Mouse (Mus musculus) CH12.LX (cell line): ENCODE measurements at regions not wholly inside any gene's neighbourhood (a gene's known extent, or its start where the extent isn't known, plus 50 kb on each side); places are given as distances from the start of the nearest gene placed in this dataset.

ENCODE experiments used
- DNase-seq: peaks from one replicate; pipeline ENCODE4 v3.0.0-alpha.2; 2013; ENCODE audit errors: extremely low read depth
- H3K27ac ChIP-seq: 2 replicates; pipeline ENCODE4 v1.5.1; 2012; ENCODE audit warnings: low read depth, mild to moderate bottlenecking, control low read depth, moderate library complexity; ENCODE audit not compliant: insufficient read depth
- H3K27me3 ChIP-seq: replicated peaks from 2 replicates; pipeline ENCODE3; 2012; ENCODE audit warnings: inconsistent platforms
- H3K36me3 ChIP-seq, 2 experiments: replicated peaks in 1 of 2; 2 replicates each; pipeline versions ENCODE3 to v1.6.1; 2012; ENCODE audit warnings: inconsistent platforms in 1 of 2, low read length in 1 of 2, mild to moderate bottlenecking in 1 of 2, mixed read lengths in 1 of 2, moderate library complexity in 1 of 2; ENCODE audit not compliant: control insufficient read depth in 1 of 2, insufficient read depth in 1 of 2
- H3K4me1 ChIP-seq, 2 experiments: 2 replicates each; pipeline ENCODE4 v1.6.1; 2012; ENCODE audit warnings: inconsistent platforms in 1 of 2, moderate library complexity in 1 of 2; ENCODE audit not compliant: insufficient read depth in 2 of 2, control insufficient read depth in 1 of 2
- H3K4me2 ChIP-seq: 2 replicates; pipeline ENCODE4 v1.6.1; 2012; ENCODE audit warnings: low read depth, mild to moderate bottlenecking, control low read depth; ENCODE audit not compliant: poor library complexity, insufficient read depth, severe bottlenecking
- H3K4me3 ChIP-seq, 3 experiments: fragments of 150-350 bp in 1 of 3; sonication (generic) in 1 of 3; replicated peaks in 1 of 3; 2 replicates each; pipeline versions ENCODE3 to v1.5.1; 2011 to 2012; ENCODE audit warnings: low read depth in 2 of 3, low read length in 2 of 3, mild to moderate bottlenecking in 2 of 3, moderate library complexity in 2 of 3, control low read depth in 1 of 3, improper control_type of control experiment in 1 of 3, inconsistent platforms in 1 of 3, mixed read lengths in 1 of 3; ENCODE audit not compliant: poor library complexity in 1 of 3
- H3K79me2 ChIP-seq: replicated peaks from 2 replicates; pipeline ENCODE4 v1.6.1; 2012; ENCODE audit warnings: mild to moderate bottlenecking, moderate library complexity; ENCODE audit not compliant: control insufficient read depth, poor library complexity, insufficient read depth, severe bottlenecking; ENCODE audit errors: extremely low read depth
- H3K9ac ChIP-seq: 2 replicates; pipeline ENCODE4 v1.6.1; 2012; ENCODE audit warnings: low read depth, mild to moderate bottlenecking, control low read depth, moderate library complexity; ENCODE audit not compliant: insufficient read depth
- H3K9me3 ChIP-seq: replicated peaks from 2 replicates; pipeline ENCODE3; 2012; ENCODE audit warnings: low read length, inconsistent platforms, mixed read lengths
- BHLHE40 ChIP-seq: IDR thresholded peaks from 2 replicates; pipeline ENCODE4 v1.6.1; 2011; ENCODE audit warnings: mild to moderate bottlenecking, low read depth, low read length, improper control_type of control experiment
- CHD2 ChIP-seq: IDR thresholded peaks from 2 replicates; pipeline ENCODE4 v1.6.1; 2011; ENCODE audit warnings: low read length, improper control_type of control experiment
- CTCF ChIP-seq, 2 experiments: IDR thresholded peaks in 1 of 2; conservative IDR thresholded peaks in 1 of 2; 2 replicates each; pipeline ENCODE4 v1.5.1; 2011 to 2012; ENCODE audit warnings: low read depth in 2 of 2, low read length in 2 of 2, improper control_type of control experiment in 1 of 2, inconsistent platforms in 1 of 2, mild to moderate bottlenecking in 1 of 2, moderate library complexity in 1 of 2
- E2F4 ChIP-seq: IDR thresholded peaks from 2 replicates; pipeline ENCODE4 v1.6.1; 2011; ENCODE audit warnings: low read depth, low read length, improper control_type of control experiment; ENCODE audit not compliant: insufficient replicate concordance
- ELF1 ChIP-seq: IDR thresholded peaks from 2 replicates; pipeline ENCODE4 v1.6.1; 2014; ENCODE audit warnings: low read depth, mild to moderate bottlenecking, inconsistent platforms, low read length, improper control_type of control experiment
- ETS1 ChIP-seq: conservative IDR thresholded peaks from 2 replicates; pipeline ENCODE4 v1.6.1; 2012; ENCODE audit warnings: low read depth, mild to moderate bottlenecking, inconsistent platforms, low read length, improper control_type of control experiment, moderate library complexity
- GABPA ChIP-seq: IDR thresholded peaks from 2 replicates; pipeline ENCODE4 v1.6.1; 2012; ENCODE audit warnings: low read depth, low read length, improper control_type of control experiment, inconsistent platforms; ENCODE audit not compliant: insufficient replicate concordance
- HCFC1 ChIP-seq: IDR thresholded peaks from 2 replicates; pipeline ENCODE4 v1.6.1; 2012; ENCODE audit warnings: low read depth, mild to moderate bottlenecking, inconsistent platforms, low read length, improper control_type of control experiment
- IRF4 ChIP-seq: IDR thresholded peaks from 2 replicates; pipeline ENCODE4 v1.6.1; 2014; ENCODE audit warnings: low read depth, mild to moderate bottlenecking, inconsistent platforms, low read length, improper control_type of control experiment
- JUN ChIP-seq: IDR thresholded peaks from 2 replicates; pipeline ENCODE4 v1.6.1; 2011; ENCODE audit warnings: low read depth, mild to moderate bottlenecking, low read length, improper control_type of control experiment, moderate library complexity; ENCODE audit not compliant: insufficient read depth
- KAT2A ChIP-seq: IDR thresholded peaks from 2 replicates; pipeline ENCODE4 v1.6.1; 2012; ENCODE audit warnings: low read length, improper control_type of control experiment, inconsistent platforms; ENCODE audit not compliant: insufficient replicate concordance
- MAFK ChIP-seq: IDR thresholded peaks from 2 replicates; pipeline ENCODE4 v1.6.1; 2011; ENCODE audit warnings: low read length, improper control_type of control experiment; ENCODE audit not compliant: insufficient replicate concordance
- MAX ChIP-seq: IDR thresholded peaks from 2 replicates; pipeline ENCODE4 v1.6.1; 2011; ENCODE audit warnings: low read length, improper control_type of control experiment
- MAZ ChIP-seq: IDR thresholded peaks from 2 replicates; pipeline ENCODE4 v1.6.1; 2012; ENCODE audit warnings: low read depth, mild to moderate bottlenecking, inconsistent platforms, low read length, improper control_type of control experiment, moderate library complexity
- NELFE ChIP-seq: IDR thresholded peaks from 2 replicates; pipeline ENCODE4 v1.6.1; 2011; ENCODE audit warnings: low read depth, low read length, improper control_type of control experiment
- NRF1 ChIP-seq: IDR thresholded peaks from 2 replicates; pipeline ENCODE4 v1.6.1; 2014; ENCODE audit warnings: low read depth, mild to moderate bottlenecking, inconsistent platforms, low read length, improper control_type of control experiment, moderate library complexity
- PAX5 ChIP-seq: IDR thresholded peaks from 2 replicates; pipeline ENCODE4 v1.6.1; 2012; ENCODE audit warnings: low read length, inconsistent platforms, mixed read lengths
- POLR2A ChIP-seq: IDR thresholded peaks from 2 replicates; pipeline ENCODE4 v1.6.1; 2011; ENCODE audit warnings: low read depth, mild to moderate bottlenecking, improper control_type of control experiment, low read length
- POLR2AphosphoS2 ChIP-seq: IDR thresholded peaks from 2 replicates; pipeline ENCODE4 v1.6.1; 2011; ENCODE audit warnings: low read depth, low read length, improper control_type of control experiment
- RAD21 ChIP-seq: IDR thresholded peaks from 2 replicates; pipeline ENCODE4 v1.6.1; 2011; ENCODE audit warnings: low read depth, mild to moderate bottlenecking, low read length, improper control_type of control experiment, moderate library complexity
- TCF12 ChIP-seq: IDR thresholded peaks from 2 replicates; pipeline ENCODE4 v1.6.1; 2014; ENCODE audit warnings: low read depth, mild to moderate bottlenecking, inconsistent platforms, low read length, improper control_type of control experiment
- USF2 ChIP-seq: conservative IDR thresholded peaks from 2 replicates; pipeline ENCODE4 v1.6.1; 2011; ENCODE audit warnings: low read depth, low read length, improper control_type of control experiment
- ZNF384 ChIP-seq: IDR thresholded peaks from 2 replicates; pipeline ENCODE4 v1.6.1; 2012; ENCODE audit warnings: low read depth, low read length, improper control_type of control experiment, inconsistent platforms
- dilution Hi-C: fragments of 300-500 bp; cut with MboI; formaldehyde crosslinking; loops from 2 replicates; pipeline ENCODE4 v1.14.3; 2020; ENCODE audit warnings: low sequenced_read_pairs; ENCODE audit not compliant: extremely low pct_unique_long_range_greater_than_20kb, extremely low pct_ligation_motif_present
- in situ Hi-C: fragments of 300-500 bp; cut with MboI; formaldehyde crosslinking; loops from 3 replicates; pipeline ENCODE4 v1.14.3; 2019; ENCODE audit warnings: low sequenced_read_pairs, low pct_ligation_motif_present, low pct_unique_long_range_greater_than_20kb, mixed read lengths

DNA sequence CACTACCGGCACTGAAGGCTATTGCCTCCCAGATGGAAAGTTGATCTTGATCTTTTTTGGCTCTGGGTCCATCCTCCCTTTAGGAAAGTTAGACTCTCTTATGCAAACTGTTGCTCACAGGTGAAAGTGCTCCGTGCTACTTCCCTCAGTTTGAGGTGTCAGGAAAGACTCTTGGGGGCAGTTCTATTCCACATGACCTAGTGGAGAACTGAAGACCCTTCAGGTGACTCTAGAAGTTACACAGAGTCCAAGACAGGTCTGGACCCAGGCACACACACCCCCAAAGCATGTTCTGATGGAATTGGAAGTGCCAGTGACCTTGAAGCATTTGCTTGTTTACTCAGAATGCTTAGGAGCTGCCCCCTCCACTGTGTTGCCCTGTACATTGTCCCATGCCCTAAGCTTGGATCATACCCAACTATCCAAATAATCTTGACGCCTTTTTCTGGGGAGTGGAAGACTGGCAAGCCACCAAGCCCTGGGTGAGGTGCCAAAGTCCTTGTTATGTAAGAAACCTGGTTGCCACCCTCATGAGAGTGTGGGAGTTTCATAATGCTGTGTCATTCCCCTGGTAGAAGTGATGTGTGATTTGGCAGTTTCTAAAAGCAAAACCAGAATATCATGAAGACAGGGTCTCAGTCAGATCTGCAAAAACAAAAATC is 51.1 kb upstream of the Nampt start:
- H3K4me1 ChIP-seq = peaks cover 0 to 34% of the 10 kb centered on the region in 2 experiments; a peak in 3 of 4 replicates
- no peak overlapping the region for H3K4me3 ChIP-seq
- no peaks in the 10 kb centered on the region for H3K36me3 ChIP-seq
- H3K9ac ChIP-seq = no peak overlapping the region
- no peaks in the 10 kb centered on the region for H3K27me3 ChIP-seq
- dilution Hi-C loops = no loop called here
- no peak overlapping the region for H3K27ac ChIP-seq
- DNase-seq = no peak
- in situ Hi-C loops = no loop called here
- no peak for TF ChIP-seq JUN
- no peak for TF ChIP-seq PAX5
- no peak for TF ChIP-seq IRF4
- no peak for TF ChIP-seq NRF1
- TF ChIP-seq KAT2A = no peak
- TF ChIP-seq POLR2AphosphoS2 = no peak
- no peak for TF ChIP-seq NELFE
- no peak for TF ChIP-seq ETS1
- TF ChIP-seq E2F4 = no peak
- TF ChIP-seq ZNF384 = no peak
- no peak for TF ChIP-seq RAD21
- no peak overlapping the region for H3K4me2 ChIP-seq
- no peaks in the 10 kb centered on the region for H3K79me2 ChIP-seq
- H3K9me3 ChIP-seq = no peaks in the 10 kb centered on the region

DNA sequence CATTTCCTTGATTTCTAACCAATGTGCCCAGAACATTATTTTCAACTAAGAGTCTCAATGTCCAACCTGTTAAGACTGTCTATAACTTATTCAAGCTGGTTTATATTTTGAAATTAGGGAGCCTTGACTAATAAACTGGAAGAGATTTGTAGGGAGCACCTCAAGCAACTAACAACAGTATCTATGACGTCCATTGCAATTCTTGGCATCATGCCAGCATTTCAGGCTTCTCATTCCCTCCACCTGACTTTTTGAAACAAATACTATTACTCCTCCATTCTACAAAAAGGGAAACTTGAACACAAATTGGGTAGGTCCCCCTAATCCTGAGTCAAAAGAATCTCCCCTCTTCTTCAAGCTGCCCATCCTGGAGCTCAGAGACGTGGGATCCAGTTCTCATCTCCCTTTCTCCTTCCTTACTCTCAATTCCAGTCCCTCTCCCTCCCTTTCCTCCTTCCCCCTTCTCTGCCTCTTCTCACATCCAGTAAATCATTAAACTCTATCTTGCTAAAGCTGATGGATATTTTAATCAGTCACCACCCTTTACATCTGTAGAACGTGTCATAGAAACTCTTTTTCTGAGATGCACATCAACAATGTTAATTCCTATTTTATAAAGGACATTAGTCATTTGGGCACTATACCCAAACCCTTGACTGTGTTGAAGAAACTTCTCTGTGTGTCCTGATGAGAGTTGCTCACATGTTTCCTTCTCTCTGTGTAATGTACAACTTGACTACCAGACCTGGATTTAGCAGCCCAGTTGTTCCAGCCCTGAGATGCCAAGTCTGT is 50.4 kb upstream of the Nampt start:
- TF ChIP-seq POLR2A = no peak
- no peak for TF ChIP-seq NELFE
- no peak for TF ChIP-seq IRF4
- no peak for TF ChIP-seq MAZ
- TF ChIP-seq MAFK = no peak
- TF ChIP-seq HCFC1 = no peak
- no peak for TF ChIP-seq MAX
- TF ChIP-seq RAD21 = no peak
- TF ChIP-seq USF2 = no peak
- TF ChIP-seq ELF1 = no peak
- TF ChIP-seq POLR2AphosphoS2 = no peak
- no peak for TF ChIP-seq TCF12
- no peak for TF ChIP-seq CTCF (conservative IDR thresholded peaks at IDR 0.05 in 1 of 2, IDR thresholded peaks at IDR 0.05 in 1 of 2; ENCODE audit: low read depth in 2 of 2, low read length in 2 of 2)
- no peak for TF ChIP-seq ETS1
- TF ChIP-seq BHLHE40 = no peak
- no peak for TF ChIP-seq CHD2
- TF ChIP-seq GABPA = no peak
- Histone ChIP-seq H3K36me3 (no peaks in the 10 kb centered on the region), H3K9me3 (no peaks in the 10 kb centered on the region), H3K4me3 (no peak overlapping the region), H3K27me3 (no peaks in the 10 kb centered on the region), H3K4me1 (peaks cover 1 to 39% of the 10 kb centered on the region in 2 experiments), H3K9ac (no peak overlapping the region), H3K27ac (no peak overlapping the region), H3K4me2 (no peak overlapping the region), H3K79me2 (no peaks in the 10 kb centered on the region)
- in situ Hi-C loops (no loop called here), dilution Hi-C loops (no loop called here)
- no peak for DNase-seq
